Mouse (Mus musculus) hindbrain, embryonic 12.5 days (tissue): ENCODE results near the gene Cbarp. TPM values are rescaled to one million over a fixed set of nuclear protein-coding genes. Genes with fewer than 3 reads are reported as not detected.
"Not testable (repeated sequence)": the region's sequence is repeated elsewhere in the genome, so short reads cannot be mapped to it uniquely, and the experiment has no call there.

Source experiments
- ATAC-seq: fragments of 200-750 bp; cut with Nextera tagmentation; 2 replicates; pipeline ENCODE4 v1.8.0; 2017; ENCODE audit warnings: moderate TSS enrichment; ENCODE audit not compliant: low FRiP score
- H3K27ac ChIP-seq: fragments of 300-500 bp; sonication (generic); 2 replicates; pipeline ENCODE4 v1.5.1; 2016; ENCODE audit warnings: mild to moderate bottlenecking
- H3K27me3 ChIP-seq: fragments of 300-500 bp; sonication (generic); 2 replicates; pipeline ENCODE4 v1.6.1; 2016; ENCODE audit warnings: mild to moderate bottlenecking
- H3K36me3 ChIP-seq: fragments of 300-500 bp; sonication (generic); 2 replicates; pipeline ENCODE4 v1.6.1; 2016; ENCODE audit warnings: mild to moderate bottlenecking
- H3K4me1 ChIP-seq: fragments of 300-500 bp; sonication (generic); 2 replicates; pipeline ENCODE4 v1.6.1; 2016
- H3K4me2 ChIP-seq: fragments of 300-500 bp; sonication (generic); replicated peaks from 2 replicates; pipeline ENCODE4 v1.6.1; 2016; ENCODE audit warnings: mild to moderate bottlenecking
- H3K4me3 ChIP-seq: fragments of 300-500 bp; sonication (generic); 2 replicates; pipeline ENCODE4 v1.5.1; 2016; ENCODE audit warnings: mild to moderate bottlenecking
- H3K9ac ChIP-seq: fragments of 300-500 bp; sonication (generic); 2 replicates; pipeline ENCODE4 v1.6.1; 2016; ENCODE audit warnings: mild to moderate bottlenecking, moderate library complexity
- H3K9me3 ChIP-seq: fragments of 300-500 bp; sonication (generic); replicated peaks from 2 replicates; pipeline ENCODE4 v1.6.1; 2016; ENCODE audit warnings: mild to moderate bottlenecking
- WGBS: fragments of 180-500 bp; shearing (Covaris S2); methylation state at CpG from one replicate; pipeline ENCODE4 v1.1.7; 2016; 5-methylcytosine and 5-hydroxymethylcytosine counted together
- polyA plus RNA-seq: library from polyadenylated mRNA; unstranded; fragments of >200 nt; fragmentation: Nextera tagmentation; extraction: Ambion mirVana; gene quantifications from 2 replicates; pipeline ENCODE4 v1.2.1, GENCODE M21; 2016

Gene Cbarp
- polyA plus RNA-seq, 1 experiment from 2014 or later: 18.4 TPM

- H3K4me2 ChIP-seq: peak overlapping the region; percentile 89
- H3K9ac ChIP-seq: peak overlapping the region; percentile 99
- peak; percentile 47 for ATAC-seq
- no peaks in the 10 kb centered on the region for H3K27me3 ChIP-seq
- H3K27ac ChIP-seq: peak overlapping the region; percentile 99
- peak overlapping the region; percentile 94 for H3K4me3 ChIP-seq
- H3K4me1 ChIP-seq: peaks cover 67% of the 10 kb centered on the region
- under 1% methylated on average over 45 of the region's 48 CpGs for WGBS
- H3K36me3 ChIP-seq: peaks cover 32% of the 10 kb centered on the region
- no peaks in the 10 kb centered on the region for H3K9me3 ChIP-seq
These were observed 27.5 kb upstream of the Cbarp start for GRCm38 (mm10) chr10:80168038-80168661.

- peak; percentile 92 for ATAC-seq
- Histone ChIP-seq H3K4me3 (peak overlapping the region; percentile 94), H3K27me3 (no peaks in the 10 kb centered on the region), H3K4me2 (peak overlapping the region; percentile 89), H3K36me3 (peaks cover 32% of the 10 kb centered on the region), H3K4me1 (peaks cover 69% of the 10 kb centered on the region), H3K9me3 (no peaks in the 10 kb centered on the region), H3K9ac (peak overlapping the region; percentile 99), H3K27ac (peak overlapping the region; percentile 99)
- under 1% methylated on average over 55 of the region's 55 CpGs for WGBS
These were observed 26.9 kb upstream of the Cbarp start for GRCm38 (mm10) chr10:80167460-80168037.

- Histone ChIP-seq H3K9ac (0 out of 2 replicates have a peak overlapping the region, but pooled peaks have one; percentile 32), H3K27ac (peak overlapping the region; percentile 99), H3K4me1 (peaks cover 66% of the 10 kb centered on the region), H3K4me2 (peak overlapping the region; percentile 80), H3K36me3 (peaks cover 19% of the 10 kb centered on the region)
- H3K4me3 ChIP-seq, H3K9me3 ChIP-seq, H3K27me3 ChIP-seq, ATAC-seq: not testable (repeated sequence)
- 91% methylated on average over 4 of the region's 4 CpGs for WGBS
These were observed 25.5 kb upstream of the Cbarp start for GRCm38 (mm10) chr10:80166136-80166535.

- Histone ChIP-seq H3K4me3 (peak within 1 kb of the TSS; percentile 94), H3K4me2 (peak within 1 kb of the TSS; percentile 89), H3K4me1 (peaks cover 69% of the 10 kb centered on the region), H3K36me3 (peaks cover 14% of the 10 kb centered on the region), H3K27me3 (no peaks in the 10 kb centered on the region), H3K9ac (peak within 1 kb of the TSS; percentile 99), H3K27ac (peak within 1 kb of the TSS; percentile 99), H3K9me3 (no peaks in the 10 kb centered on the region)
- 13% methylated on average over 20 of the region's 20 CpGs for WGBS
- ATAC-seq: 0 out of 2 replicates have a peak, but pooled peaks have one; percentile 5
These were observed 24.9 kb upstream of the Cbarp start, which contains the start of gene Cirbp for GRCm38 (mm10) chr10:80165392-80166128. Gene Cirbp, plus strand, starts transcription at chr10:80165985.

GRCm38 (mm10) chr10:80164998-80165344, 24.3 kb upstream of the Cbarp start:
- Histone ChIP-seq H3K4me1 (peaks cover 69% of the 10 kb centered on the region), H3K27ac (peak overlapping the region; percentile 88), H3K9me3 (no peaks in the 10 kb centered on the region), H3K27me3 (no peaks in the 10 kb centered on the region), H3K4me2 (peak overlapping the region; percentile 80), H3K9ac (peak overlapping the region; percentile 72), H3K4me3 (peak overlapping the region; percentile 35), H3K36me3 (peaks cover 8% of the 10 kb centered on the region)
- under 1% methylated on average over 17 of the region's 17 CpGs for WGBS
- ATAC-seq: peak; percentile 21

- Histone ChIP-seq H3K27me3 (no peaks in the 10 kb centered on the region), H3K4me3 (peak overlapping the region; percentile 35), H3K36me3 (peaks cover 4% of the 10 kb centered on the region; the same call in 1 of the 2 replicates), H3K9me3 (no peaks in the 10 kb centered on the region), H3K4me2 (peak overlapping the region; percentile 80), H3K4me1 (peaks cover 67% of the 10 kb centered on the region), H3K9ac (peak overlapping the region; percentile 72), H3K27ac (peak overlapping the region; percentile 88)
- ATAC-seq: no peak
- WGBS: 9% methylated on average over 44 of the region's 44 CpGs
These were observed 23.7 kb upstream of the Cbarp start for GRCm38 (mm10) chr10:80164161-80164997.

GRCm38 (mm10) chr10:80163721-80164120, 23.1 kb upstream of the Cbarp start:
- Histone ChIP-seq H3K9me3 (no peaks in the 10 kb centered on the region), H3K27ac (no peak overlapping the region), H3K4me1 (peaks cover 67% of the 10 kb centered on the region), H3K4me3 (peak overlapping the region; percentile 0; the same call in 1 of the 2 replicates), H3K9ac (0 out of 2 replicates have a peak overlapping the region, but pooled peaks have one; percentile 72), H3K27me3 (no peaks in the 10 kb centered on the region), H3K36me3 (no peaks in the 10 kb centered on the region), H3K4me2 (peak overlapping the region; percentile 80; the same call in 1 of the 2 replicates)
- no peak for ATAC-seq
- WGBS: 73% methylated on average over 8 of the region's 8 CpGs

GRCm38 (mm10) chr10:80162716-80163299, 22.2 kb upstream of the Cbarp start:
- no peaks in the 10 kb centered on the region for H3K36me3 ChIP-seq

GRCm38 (mm10) chr10:80162243-80162608, 21.6 kb upstream of the Cbarp start:
- Histone ChIP-seq H3K9me3 (no peaks in the 10 kb centered on the region), H3K4me2 (no peak overlapping the region), H3K36me3 (peaks cover 5% of the 10 kb centered on the region), H3K9ac (no peak overlapping the region), H3K27ac (peak overlapping the region; percentile 91; the same call in 1 of the 2 replicates), H3K27me3 (no peaks in the 10 kb centered on the region), H3K4me1 (peaks cover 76% of the 10 kb centered on the region), H3K4me3 (no peak overlapping the region)
- no peak for ATAC-seq
- 78% methylated on average over 3 of the region's 3 CpGs for WGBS

More at GRCm38 (mm10) chr10:80162716-80163299, 22.2 kb upstream of the Cbarp start:
- Histone ChIP-seq H3K4me3 (no peak overlapping the region), H3K4me1 (peaks cover 71% of the 10 kb centered on the region), H3K9me3 (no peaks in the 10 kb centered on the region), H3K27me3 (no peaks in the 10 kb centered on the region), H3K9ac (0 out of 2 replicates have a peak overlapping the region, but pooled peaks have one; percentile 27), H3K4me2 (no peak overlapping the region), H3K27ac (no peak overlapping the region)
- 72% methylated on average over 6 of the region's 6 CpGs for WGBS
- ATAC-seq: no peak

- Histone ChIP-seq H3K27ac (peak overlapping the region; percentile 91), H3K9ac (no peak overlapping the region), H3K4me2 (peak overlapping the region; percentile 63), H3K36me3 (peaks cover 10% of the 10 kb centered on the region), H3K4me1 (peaks cover 77% of the 10 kb centered on the region), H3K27me3 (no peaks in the 10 kb centered on the region), H3K9me3 (no peaks in the 10 kb centered on the region), H3K4me3 (peak overlapping the region; percentile 21; the same call in 1 of the 2 replicates)
- no peak for ATAC-seq
- WGBS: 6% methylated on average over 7 of the region's 7 CpGs
These were observed 21.0 kb upstream of the Cbarp start for GRCm38 (mm10) chr10:80161522-80162242.
